Mouse (Mus musculus) myocyte (in vitro differentiated cells): Measurements from ENCODE around the gene Lpin2.

ENCODE experiments used
- MAX ChIP-seq: IDR thresholded peaks from one replicate; pipeline ENCODE4 v1.6.1; 2011; ENCODE audit warnings: low read depth, mild to moderate bottlenecking, control low read depth
- MYOG ChIP-seq, 3 experiments: IDR thresholded peaks; one replicate each; pipeline ENCODE4 v1.6.1; 2011; ENCODE audit warnings: control low read depth in 2 of 3, low read depth in 2 of 3, mild to moderate bottlenecking in 2 of 3; ENCODE audit not compliant: insufficient read length in 2 of 3, control insufficient read depth in 1 of 3, insufficient read depth in 1 of 3
- POLR2A ChIP-seq: IDR thresholded peaks from one replicate; pipeline ENCODE4 v1.6.1; 2011; ENCODE audit warnings: low read depth, mild to moderate bottlenecking, control low read depth, moderate library complexity; ENCODE audit not compliant: insufficient read length
- SRF ChIP-seq: IDR thresholded peaks from one replicate; pipeline ENCODE4 v1.6.1; 2011; ENCODE audit warnings: low read depth; ENCODE audit not compliant: control insufficient read depth, insufficient read length

- TF ChIP-seq MAX (no peak), POLR2A (no peak), SRF (no peak), MYOG (IDR thresholded peaks at IDR 0.05; ENCODE audit: control insufficient read depth in 1 of 3, insufficient read depth in 1 of 3, insufficient read length in 2 of 3, low read depth in 2 of 3) (no peak)
Measured at GRCm38 (mm10) chr17:71230108-71230709, 47.8 kb downstream of the Lpin2 start.
